Mouse (Mus musculus): ENCODE results near the gene D5Ertd579e.

GRCm38 (mm10) chr5:36693651-36694050 is 2.2 kb downstream of the D5Ertd579e start:
- TF ChIP-seq POLR2A (IDR thresholded peaks at IDR 0.05; ENCODE audit: borderline replicate concordance, control insufficient read depth, low read depth, low read length): no peak
- no peak for TF ChIP-seq CTCF (IDR thresholded peaks at IDR 0.05; ENCODE audit: control insufficient read depth, insufficient read depth, low read length)

All from bone marrow, adult 2 months (tissue).